Mouse (Mus musculus): Measurements from ENCODE around the gene Olfr1033. TPM values are rescaled to one million over a fixed set of nuclear protein-coding genes. Genes with fewer than 3 reads are reported as not detected.
"Not testable (repeated sequence)": the region's sequence is repeated elsewhere in the genome, so short reads cannot be mapped to it uniquely, and the experiment has no call there.

Olfr1033 gene
- total and polyA plus RNA-seq, 2 experiments from 2014 or later, result 0.11 TPM; not detected in 1

GRCm38 (mm10) chr2:86045561-86045960, 25.1 kb downstream of the Olfr1033 start, which contains the start of gene Olfr1034:
Olfr1034 (plus strand) TSS chr2:86045861.
- no peak for TF ChIP-seq CTCF (IDR thresholded peaks at IDR 0.05)
- Histone ChIP-seq H3K9ac (replicated peaks; ENCODE audit: low read length, poor library complexity, severe bottlenecking) (no peak within 1 kb of the TSS), H3K27me3 (ENCODE audit: insufficient read depth, low read length) (no peaks in the 10 kb centered on the region), H3K27ac (ENCODE audit: low read depth, low read length) (no peak within 1 kb of the TSS), H3K9me3 (ENCODE audit: low read length) (no peaks in the 10 kb centered on the region), H3K4me2 (ENCODE audit: low read depth, low read length, poor library complexity, severe bottlenecking) (no peak within 1 kb of the TSS), H3K4me3 (ENCODE audit: low read depth, low read length) (no peak within 1 kb of the TSS), H3K4me1 (ENCODE audit: insufficient read depth, low read length) (no peaks in the 10 kb centered on the region), H3K36me3 (ENCODE audit: insufficient read depth, low read length) (no peaks in the 10 kb centered on the region)
- ATAC-seq (ENCODE audit: low FRiP score) (no peak), DNase-seq (ENCODE audit: low spot score) (no peak)

- not testable (repeated sequence) for H3K36me3 ChIP-seq (ENCODE audit: insufficient read depth, low read length); H3K4me3 ChIP-seq (ENCODE audit: low read depth, low read length); H3K27ac ChIP-seq (ENCODE audit: low read depth, low read length); H3K27me3 ChIP-seq (ENCODE audit: insufficient read depth, low read length); H3K9me3 ChIP-seq (ENCODE audit: low read length); H3K4me2 ChIP-seq (ENCODE audit: low read depth, low read length, poor library complexity, severe bottlenecking); H3K9ac ChIP-seq (replicated peaks; ENCODE audit: low read length, poor library complexity, severe bottlenecking); H3K4me1 ChIP-seq (ENCODE audit: insufficient read depth, low read length); DNase-seq (ENCODE audit: low spot score); ATAC-seq (ENCODE audit: low FRiP score)
Measured at GRCm38 (mm10) chr2:86050777-86051176, 30.3 kb downstream of the Olfr1033 start.

- not testable (repeated sequence) for H3K27ac ChIP-seq (ENCODE audit: low read depth, low read length); DNase-seq (ENCODE audit: low spot score); H3K4me3 ChIP-seq (ENCODE audit: low read depth, low read length); H3K4me1 ChIP-seq (ENCODE audit: insufficient read depth, low read length); H3K27me3 ChIP-seq (ENCODE audit: insufficient read depth, low read length); ATAC-seq (ENCODE audit: low FRiP score); H3K9me3 ChIP-seq (ENCODE audit: low read length); H3K9ac ChIP-seq (replicated peaks; ENCODE audit: low read length, poor library complexity, severe bottlenecking); H3K36me3 ChIP-seq (ENCODE audit: insufficient read depth, low read length); H3K4me2 ChIP-seq (ENCODE audit: low read depth, low read length, poor library complexity, severe bottlenecking)
- 98% methylated on average over 2 of the region's 2 CpGs for WGBS
Measured at GRCm38 (mm10) chr2:86063766-86064165, 43.3 kb downstream of the Olfr1033 start.

GRCm38 (mm10) chr2:86070189-86070588, 49.8 kb downstream of the Olfr1033 start:
- Histone ChIP-seq H3K27me3 (ENCODE audit: insufficient read depth, low read length) (no peaks in the 10 kb centered on the region), H3K4me3 (ENCODE audit: low read depth, low read length) (no peak overlapping the region), H3K4me2 (ENCODE audit: low read depth, low read length, poor library complexity, severe bottlenecking) (no peak overlapping the region), H3K36me3 (ENCODE audit: insufficient read depth, low read length) (no peaks in the 10 kb centered on the region), H3K9ac (replicated peaks; ENCODE audit: low read length, poor library complexity, severe bottlenecking) (no peak overlapping the region), H3K9me3 (ENCODE audit: low read length) (no peaks in the 10 kb centered on the region), H3K27ac (ENCODE audit: low read depth, low read length) (no peak overlapping the region), H3K4me1 (ENCODE audit: insufficient read depth, low read length) (no peaks in the 10 kb centered on the region)
- no peak for TF ChIP-seq CTCF (IDR thresholded peaks at IDR 0.05)
- 97% methylated on average over 8 of the region's 8 CpGs for WGBS
- DNase-seq (ENCODE audit: low spot score) (no peak), ATAC-seq (ENCODE audit: low FRiP score) (no peak)

- not testable (repeated sequence) for H3K9me3 ChIP-seq (ENCODE audit: low read length); H3K4me2 ChIP-seq (ENCODE audit: low read depth, low read length, poor library complexity, severe bottlenecking); H3K4me1 ChIP-seq (ENCODE audit: insufficient read depth, low read length); ATAC-seq (ENCODE audit: low FRiP score); H3K9ac ChIP-seq (replicated peaks; ENCODE audit: low read length, poor library complexity, severe bottlenecking); DNase-seq (ENCODE audit: low spot score); H3K36me3 ChIP-seq (ENCODE audit: insufficient read depth, low read length); H3K27ac ChIP-seq (ENCODE audit: low read depth, low read length); H3K27me3 ChIP-seq (ENCODE audit: insufficient read depth, low read length); H3K4me3 ChIP-seq (ENCODE audit: low read depth, low read length)
Measured at GRCm38 (mm10) chr2:86073692-86074091, 53.3 kb downstream of the Olfr1033 start, which contains the start of gene Olfr1036. Olfr1036 (plus strand) TSS chr2:86073992.

GRCm38 (mm10) chr2:86080478-86080877, 60.0 kb downstream of the Olfr1033 start:
- H3K4me2 ChIP-seq (ENCODE audit: low read depth, low read length, poor library complexity, severe bottlenecking); H3K4me3 ChIP-seq (ENCODE audit: low read depth, low read length); DNase-seq (ENCODE audit: low spot score); H3K27me3 ChIP-seq (ENCODE audit: insufficient read depth, low read length); H3K9me3 ChIP-seq (ENCODE audit: low read length); H3K36me3 ChIP-seq (ENCODE audit: insufficient read depth, low read length); ATAC-seq (ENCODE audit: low FRiP score); H3K4me1 ChIP-seq (ENCODE audit: insufficient read depth, low read length); H3K27ac ChIP-seq (ENCODE audit: low read depth, low read length); H3K9ac ChIP-seq (replicated peaks; ENCODE audit: low read length, poor library complexity, severe bottlenecking): not testable (repeated sequence)
- 83% methylated on average over 1 of the region's 1 CpGs for WGBS

- H3K4me2 ChIP-seq (ENCODE audit: low read depth, low read length, poor library complexity, severe bottlenecking), result no peak within 1 kb of the TSS
- H3K4me1 ChIP-seq (ENCODE audit: insufficient read depth, low read length), result no peaks in the 10 kb centered on the region
- no peaks in the 10 kb centered on the region for H3K36me3 ChIP-seq (ENCODE audit: insufficient read depth, low read length)
- H3K9ac ChIP-seq (replicated peaks; ENCODE audit: low read length, poor library complexity, severe bottlenecking), result no peak within 1 kb of the TSS
- H3K4me3 ChIP-seq (ENCODE audit: low read depth, low read length), result no peak within 1 kb of the TSS
- H3K27ac ChIP-seq (ENCODE audit: low read depth, low read length), result no peak within 1 kb of the TSS
- ATAC-seq (ENCODE audit: low FRiP score) (no peak), DNase-seq (ENCODE audit: low spot score) (no peak)
- WGBS, result 93% methylated on average over 2 of the region's 2 CpGs
- H3K27me3 ChIP-seq (ENCODE audit: insufficient read depth, low read length), result no peaks in the 10 kb centered on the region
- no peak for TF ChIP-seq CTCF (IDR thresholded peaks at IDR 0.05)
- H3K9me3 ChIP-seq (ENCODE audit: low read length), result no peaks in the 10 kb centered on the region
Measured at GRCm38 (mm10) chr2:86087285-86087684, 66.9 kb downstream of the Olfr1033 start, which contains the start of gene Olfr1037. Olfr1037 (minus strand) TSS chr2:86087385.

Other genes starting within 250 kb of the Olfr1033 start
- not detected in 2 replicates for gene Olfr1014, start 247.9 kb upstream of the Olfr1033 start, total RNA-seq (2014; rRNA removed)
- gene Olfr1014, start 247.9 kb upstream of the Olfr1033 start, polyA plus RNA-seq (2015; fragmentation: Nextera tagmentation; extraction: Ambion mirVana), result not detected in 2 replicates
- gene Olfr1015, start 238.6 kb upstream of the Olfr1033 start, total RNA-seq (2014; rRNA removed), result not detected in 2 replicates
- gene Olfr1015, start 238.6 kb upstream of the Olfr1033 start, polyA plus RNA-seq (2015; fragmentation: Nextera tagmentation; extraction: Ambion mirVana), result not detected in 2 replicates
- not detected in 2 replicates for gene Olfr1016, start 218.1 kb upstream of the Olfr1033 start, total RNA-seq (2014; rRNA removed)
- not detected in 2 replicates for gene Olfr1016, start 218.1 kb upstream of the Olfr1033 start, polyA plus RNA-seq (2015; fragmentation: Nextera tagmentation; extraction: Ambion mirVana)
- not detected in 2 replicates for gene Olfr1018, start 202.2 kb upstream of the Olfr1033 start, total RNA-seq (2014; rRNA removed)
- gene Olfr1018, start 202.2 kb upstream of the Olfr1033 start, polyA plus RNA-seq (2015; fragmentation: Nextera tagmentation; extraction: Ambion mirVana), result not detected in 2 replicates
- 0.93 TPM in 1 of 2 replicates, not detected in the other for gene Olfr1019, start 175.2 kb upstream of the Olfr1033 start, total RNA-seq (2014; rRNA removed)
- not detected in 2 replicates for gene Olfr1019, start 175.2 kb upstream of the Olfr1033 start, polyA plus RNA-seq (2015; fragmentation: Nextera tagmentation; extraction: Ambion mirVana)
- gene Olfr1020, start 173.6 kb upstream of the Olfr1033 start, total RNA-seq (2014; rRNA removed), result not detected in 2 replicates
- not detected in 2 replicates for gene Olfr1020, start 173.6 kb upstream of the Olfr1033 start, polyA plus RNA-seq (2015; fragmentation: Nextera tagmentation; extraction: Ambion mirVana)
- not detected in 2 replicates for gene Olfr1022, start 152.0 kb upstream of the Olfr1033 start, total RNA-seq (2014; rRNA removed)
- not detected in 2 replicates for gene Olfr1022, start 152.0 kb upstream of the Olfr1033 start, polyA plus RNA-seq (2015; fragmentation: Nextera tagmentation; extraction: Ambion mirVana)
- gene Olfr1023, start 135.0 kb upstream of the Olfr1033 start, total RNA-seq (2014; rRNA removed), result 0.05 TPM in 1 of 2 replicates, not detected in the other
- not detected in 2 replicates for gene Olfr1023, start 135.0 kb upstream of the Olfr1033 start, polyA plus RNA-seq (2015; fragmentation: Nextera tagmentation; extraction: Ambion mirVana)
- not detected in 2 replicates for gene Olfr1024, start 115.6 kb upstream of the Olfr1033 start, total RNA-seq (2014; rRNA removed)
- not detected in 2 replicates for gene Olfr1024, start 115.6 kb upstream of the Olfr1033 start, polyA plus RNA-seq (2015; fragmentation: Nextera tagmentation; extraction: Ambion mirVana)
- not detected in 2 replicates for gene Olfr1025-ps1, start 105.4 kb upstream of the Olfr1033 start, total RNA-seq (2014; rRNA removed)
- 0.11 TPM in 1 of 2 replicates, not detected in the other for gene Olfr1025-ps1, start 105.4 kb upstream of the Olfr1033 start, polyA plus RNA-seq (2015; fragmentation: Nextera tagmentation; extraction: Ambion mirVana)
- not detected in 2 replicates for gene Olfr1026, start 99.1 kb upstream of the Olfr1033 start, total RNA-seq (2014; rRNA removed)
- gene Olfr1026, start 99.1 kb upstream of the Olfr1033 start, polyA plus RNA-seq (2015; fragmentation: Nextera tagmentation; extraction: Ambion mirVana), result not detected in 2 replicates
- not detected in 2 replicates for gene Olfr1028, start 70.2 kb upstream of the Olfr1033 start, total RNA-seq (2014; rRNA removed)
- not detected in 2 replicates for gene Olfr1028, start 70.2 kb upstream of the Olfr1033 start, polyA plus RNA-seq (2015; fragmentation: Nextera tagmentation; extraction: Ambion mirVana)
- not detected in 2 replicates for gene Olfr1029, start 46.7 kb upstream of the Olfr1033 start, total RNA-seq (2014; rRNA removed)
- gene Olfr1029, start 46.7 kb upstream of the Olfr1033 start, polyA plus RNA-seq (2015; fragmentation: Nextera tagmentation; extraction: Ambion mirVana), result not detected in 2 replicates
- not detected in 2 replicates for gene Olfr1030, start 41.4 kb upstream of the Olfr1033 start, total RNA-seq (2014; rRNA removed)
- not detected in 2 replicates for gene Olfr1030, start 41.4 kb upstream of the Olfr1033 start, polyA plus RNA-seq (2015; fragmentation: Nextera tagmentation; extraction: Ambion mirVana)
- gene Olfr1031, start 30.3 kb upstream of the Olfr1033 start, total RNA-seq (2014; rRNA removed), result not detected in 2 replicates
- not detected in 2 replicates for gene Olfr1031, start 30.3 kb upstream of the Olfr1033 start, polyA plus RNA-seq (2015; fragmentation: Nextera tagmentation; extraction: Ambion mirVana)
- gene Olfr1032, start 15.1 kb upstream of the Olfr1033 start, total RNA-seq (2014; rRNA removed), result not detected in 2 replicates
- not detected in 2 replicates for gene Olfr1032, start 15.1 kb upstream of the Olfr1033 start, polyA plus RNA-seq (2015; fragmentation: Nextera tagmentation; extraction: Ambion mirVana)
- 0.19 TPM in 1 of 2 replicates, not detected in the other for gene Olfr1034, start 25.2 kb downstream of the Olfr1033 start, total RNA-seq (2014; rRNA removed)
- gene Olfr1034, start 25.2 kb downstream of the Olfr1033 start, polyA plus RNA-seq (2015; fragmentation: Nextera tagmentation; extraction: Ambion mirVana), result not detected in 2 replicates
- not detected in 2 replicates for gene Olfr1036, start 53.4 kb downstream of the Olfr1033 start, total RNA-seq (2014; rRNA removed)
- gene Olfr1036, start 53.4 kb downstream of the Olfr1033 start, polyA plus RNA-seq (2015; fragmentation: Nextera tagmentation; extraction: Ambion mirVana), result not detected in 2 replicates
- not detected in 2 replicates for gene Olfr1037, start 66.8 kb downstream of the Olfr1033 start, total RNA-seq (2014; rRNA removed)
- gene Olfr1037, start 66.8 kb downstream of the Olfr1033 start, polyA plus RNA-seq (2015; fragmentation: Nextera tagmentation; extraction: Ambion mirVana), result not detected in 2 replicates
- not detected in 2 replicates for gene Olfr1039, start 115.3 kb downstream of the Olfr1033 start, total RNA-seq (2014; rRNA removed)
- not detected in 2 replicates for gene Olfr1039, start 115.3 kb downstream of the Olfr1033 start, polyA plus RNA-seq (2015; fragmentation: Nextera tagmentation; extraction: Ambion mirVana)
- not detected in 2 replicates for gene Olfr1040, start 126.1 kb downstream of the Olfr1033 start, total RNA-seq (2014; rRNA removed)
- not detected in 2 replicates for gene Olfr1040, start 126.1 kb downstream of the Olfr1033 start, polyA plus RNA-seq (2015; fragmentation: Nextera tagmentation; extraction: Ambion mirVana)
- gene Olfr1042, start 141.2 kb downstream of the Olfr1033 start, total RNA-seq (2014; rRNA removed), result not detected in 2 replicates
- not detected in 2 replicates for gene Olfr1042, start 141.2 kb downstream of the Olfr1033 start, polyA plus RNA-seq (2015; fragmentation: Nextera tagmentation; extraction: Ambion mirVana)
- not detected in 2 replicates for gene Olfr1043, start 146.9 kb downstream of the Olfr1033 start, total RNA-seq (2014; rRNA removed)
- gene Olfr1043, start 146.9 kb downstream of the Olfr1033 start, polyA plus RNA-seq (2015; fragmentation: Nextera tagmentation; extraction: Ambion mirVana), result not detected in 2 replicates
- gene Olfr1044, start 157.2 kb downstream of the Olfr1033 start, total RNA-seq (2014; rRNA removed), result not detected in 2 replicates
- not detected in 2 replicates for gene Olfr1044, start 157.2 kb downstream of the Olfr1033 start, polyA plus RNA-seq (2015; fragmentation: Nextera tagmentation; extraction: Ambion mirVana)
- gene Olfr52, start 165.1 kb downstream of the Olfr1033 start, total RNA-seq (2014; rRNA removed), result not detected in 2 replicates
- gene Olfr52, start 165.1 kb downstream of the Olfr1033 start, polyA plus RNA-seq (2015; fragmentation: Nextera tagmentation; extraction: Ambion mirVana), result not detected in 2 replicates
- not detected in 2 replicates for gene Olfr1045, start 182.4 kb downstream of the Olfr1033 start, total RNA-seq (2014; rRNA removed)
- gene Olfr1045, start 182.4 kb downstream of the Olfr1033 start, polyA plus RNA-seq (2015; fragmentation: Nextera tagmentation; extraction: Ambion mirVana), result not detected in 2 replicates
- gene Olfr1046, start 198.7 kb downstream of the Olfr1033 start, total RNA-seq (2014; rRNA removed), result not detected in 2 replicates
- not detected in 2 replicates for gene Olfr1046, start 198.7 kb downstream of the Olfr1033 start, polyA plus RNA-seq (2015; fragmentation: Nextera tagmentation; extraction: Ambion mirVana)
- gene Olfr1047, start 210.8 kb downstream of the Olfr1033 start, total RNA-seq (2014; rRNA removed), result not detected in 2 replicates
- not detected in 2 replicates for gene Olfr1047, start 210.8 kb downstream of the Olfr1033 start, polyA plus RNA-seq (2015; fragmentation: Nextera tagmentation; extraction: Ambion mirVana)
- gene Olfr1048, start 219.7 kb downstream of the Olfr1033 start, total RNA-seq (2014; rRNA removed), result not detected in 2 replicates
- gene Olfr1048, start 219.7 kb downstream of the Olfr1033 start, polyA plus RNA-seq (2015; fragmentation: Nextera tagmentation; extraction: Ambion mirVana), result not detected in 2 replicates
- not detected in 2 replicates for gene Olfr1049, start 237.7 kb downstream of the Olfr1033 start, total RNA-seq (2014; rRNA removed)
- not detected in 2 replicates for gene Olfr1049, start 237.7 kb downstream of the Olfr1033 start, polyA plus RNA-seq (2015; fragmentation: Nextera tagmentation; extraction: Ambion mirVana)